Mouse (Mus musculus): ENCODE measurements around the gene Scap. TPM values are rescaled to one million over a fixed set of nuclear protein-coding genes. Genes with fewer than 3 reads are reported as not detected.
"Not testable (repeated sequence)": the region's sequence is repeated elsewhere in the genome, so short reads cannot be mapped to it uniquely, and the experiment has no call there.

Gene Scap
- total RNA-seq, 2 experiments from 2014 or later: 76.4 to 83.9 TPM

GRCm38 (mm10) chr9:110381292-110381691 is 48.2 kb downstream of the Scap start:
- no peak for DNase-seq

DNA sequence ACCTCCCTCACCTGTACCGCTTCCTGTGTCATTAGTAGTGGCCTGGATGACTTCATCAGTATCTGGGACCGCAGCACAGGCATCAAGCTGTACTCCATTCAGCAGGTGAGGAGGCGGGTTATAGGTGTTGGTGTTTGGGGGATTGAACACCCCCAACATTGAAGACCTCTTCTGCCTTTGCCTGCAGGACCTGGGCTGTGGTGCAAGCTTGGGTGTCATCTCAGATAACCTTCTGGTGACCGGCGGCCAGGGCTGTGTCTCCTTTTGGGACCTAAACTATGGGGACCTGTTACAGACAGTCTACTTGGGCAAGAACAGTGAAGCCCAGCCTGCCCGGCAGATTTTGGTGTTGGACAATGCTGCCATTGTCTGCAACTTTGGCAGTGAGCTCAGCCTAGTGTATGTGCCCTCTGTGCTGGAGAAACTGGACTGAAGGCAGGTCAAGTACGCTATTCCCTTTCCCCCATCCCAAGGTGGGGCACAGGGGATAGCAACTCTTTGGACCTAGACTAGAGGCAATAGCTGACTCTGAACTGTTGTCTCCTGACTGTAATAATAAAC is 51.4 kb downstream of the Scap start:
- DNase-seq: no peak

DNA sequence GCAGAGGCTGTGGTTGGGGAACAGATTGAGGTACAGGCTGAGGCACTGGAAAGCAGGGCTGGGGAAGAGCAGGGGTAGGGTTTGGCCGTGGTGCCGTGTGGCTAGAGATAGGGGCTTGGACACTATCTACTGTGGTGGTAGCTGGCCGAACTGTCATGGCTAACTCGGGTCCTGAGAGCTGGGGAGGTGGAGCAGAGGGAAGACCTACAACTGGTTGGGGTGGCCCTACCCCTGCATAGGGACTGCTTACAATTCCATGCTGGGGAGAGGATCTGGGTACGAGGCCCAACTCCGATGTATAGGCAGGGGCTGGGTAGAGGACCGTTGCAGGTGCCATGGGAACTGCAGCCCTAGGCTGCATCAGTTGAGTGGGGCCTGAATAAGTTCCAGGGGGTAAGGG is 54.9 kb downstream of the Scap start:
- no peak for DNase-seq

DNA sequence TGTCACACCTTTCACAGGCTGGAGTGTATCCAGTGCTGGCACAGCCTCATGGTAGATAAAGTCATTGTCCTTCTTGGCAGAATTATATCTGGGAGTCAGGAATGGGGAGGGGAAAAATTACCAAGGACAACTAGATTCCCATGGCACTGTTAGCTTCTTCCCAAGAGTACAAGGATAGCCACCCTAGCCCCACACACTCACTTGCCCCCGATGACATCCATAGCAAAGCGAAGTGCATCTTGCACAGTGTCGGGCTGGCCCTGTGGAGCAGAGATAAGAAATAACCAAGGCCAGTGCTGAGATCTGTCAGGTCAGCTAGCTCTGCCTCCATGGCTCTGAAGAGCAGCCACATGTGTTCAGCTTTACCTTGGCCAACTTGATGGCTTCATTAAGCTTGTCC is 57.8 kb downstream of the Scap start:
- no peak for DNase-seq

- no peak for DNase-seq
Measured at GRCm38 (mm10) chr9:110393295-110393694, 60.2 kb downstream of the Scap start.

DNA sequence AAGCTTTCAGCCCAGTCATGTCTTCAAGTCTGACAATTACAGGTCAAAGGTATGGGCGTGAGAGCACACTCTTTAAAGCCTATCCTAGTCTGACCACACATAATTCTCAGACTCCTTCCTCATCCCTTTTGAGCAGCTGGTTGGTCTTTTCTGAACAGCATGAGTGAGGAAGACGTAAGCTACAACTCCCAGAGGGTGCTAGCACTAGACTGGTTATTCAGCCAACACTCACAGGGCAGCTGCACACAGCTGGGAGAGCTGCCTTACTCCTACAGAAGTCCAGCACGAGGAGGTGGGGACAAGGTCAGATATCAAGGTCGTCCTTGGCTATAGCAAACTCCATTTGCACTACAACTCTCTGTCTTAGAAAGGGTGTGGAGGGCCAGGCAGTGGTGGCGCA is 67.6 kb downstream of the Scap start:
- peak; percentile 43 for DNase-seq

GRCm38 (mm10) chr9:110402731-110403130 is 69.6 kb downstream of the Scap start:
- no peak for DNase-seq

DNA sequence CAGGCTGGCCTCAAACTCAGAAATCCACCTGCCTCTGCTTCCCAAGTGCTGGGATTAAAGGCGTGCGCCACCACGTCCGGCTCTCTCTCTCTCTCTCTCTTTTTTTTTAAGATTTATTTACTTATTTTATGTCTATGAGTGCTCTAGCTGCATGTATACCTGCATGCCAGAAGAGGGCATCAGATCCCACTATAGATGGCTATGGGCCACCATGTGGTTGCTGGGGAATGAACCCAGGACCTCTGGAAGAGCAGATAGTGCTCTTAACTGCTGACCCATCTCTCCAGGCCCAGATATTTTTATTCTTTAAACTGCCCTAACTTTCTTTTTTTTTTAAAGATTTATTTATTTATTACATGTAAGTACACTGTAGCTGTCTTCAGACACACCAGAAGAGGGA is 70.2 kb downstream of the Scap start:
- DNase-seq: not testable (repeated sequence)

DNA sequence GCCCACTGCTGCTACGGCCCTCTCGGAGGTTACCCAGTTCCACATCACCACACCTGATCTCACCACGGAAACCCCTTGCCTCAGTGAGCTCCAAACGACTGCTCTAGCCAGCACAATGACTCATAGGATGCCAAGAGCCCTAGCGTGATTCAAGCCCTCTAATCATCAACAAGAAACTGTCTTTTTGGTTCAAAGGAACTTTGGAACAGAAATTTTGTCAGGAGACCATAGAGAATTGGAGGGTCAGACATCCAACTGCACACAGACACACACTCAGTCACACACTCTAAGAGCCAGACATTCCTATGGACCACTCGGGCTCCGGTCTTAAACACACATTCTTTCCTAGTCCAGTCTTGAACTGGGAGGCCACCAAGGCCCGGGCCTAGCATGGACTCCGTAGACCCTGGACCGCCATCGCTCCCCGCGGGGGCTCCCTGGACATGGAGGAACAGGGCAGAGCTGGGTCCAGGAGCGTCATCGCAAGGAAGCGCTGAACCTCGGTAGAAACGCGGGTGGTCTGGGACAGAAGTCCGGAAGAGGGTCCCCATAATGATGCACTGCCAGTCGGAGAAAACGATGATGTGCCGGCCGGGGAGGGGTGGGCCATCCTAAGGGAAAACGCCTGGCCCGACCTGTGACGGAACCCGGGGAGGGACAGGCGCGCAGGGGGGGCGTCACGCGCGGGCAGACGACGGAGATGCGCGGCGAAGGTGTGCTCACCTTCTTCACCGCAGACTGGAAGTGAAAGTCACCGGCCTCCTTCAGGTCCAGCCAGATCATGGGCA is 74.4 kb downstream of the Scap start:
- DNase-seq: no peak

- peak; percentile 98 for DNase-seq
Measured at GRCm38 (mm10) chr9:110408099-110408773, 75.1 kb downstream of the Scap start, which contains the start of gene Ptpn23. Ptpn23 (minus strand) TSS chr9:110408213.

- DNase-seq: peak; percentile 90
Measured at GRCm38 (mm10) chr9:110410908-110411887, 78.1 kb downstream of the Scap start.

DNA sequence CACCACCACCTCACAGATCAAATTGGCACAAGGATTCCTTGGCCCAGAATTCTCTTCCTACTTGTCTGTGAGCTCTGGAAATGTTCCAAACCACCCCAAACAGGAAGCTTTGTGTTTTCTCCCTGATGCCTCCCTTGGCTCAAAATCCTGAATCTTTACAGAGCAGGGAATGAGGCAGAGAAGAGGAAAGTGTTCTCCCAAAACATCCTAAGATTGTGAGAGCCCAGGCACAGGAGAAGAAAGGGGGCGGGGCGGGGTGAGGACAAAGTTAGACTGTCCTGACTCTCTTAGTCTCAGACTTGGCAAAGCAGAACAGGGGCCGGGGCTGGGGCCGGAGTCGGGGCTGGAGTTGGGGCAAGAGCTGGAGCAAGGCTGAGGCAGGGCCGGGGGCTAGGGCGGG is 79.8 kb downstream of the Scap start:
- DNase-seq: no peak

GRCm38 (mm10) chr9:110413785-110414184 is 80.7 kb downstream of the Scap start:
- peak; percentile 68 for DNase-seq

GRCm38 (mm10) chr9:110419511-110420112 is 86.5 kb downstream of the Scap start, which contains the start of gene Ngp:
Ngp (plus strand) TSS chr9:110419747.
- DNase-seq: no peak

DNA sequence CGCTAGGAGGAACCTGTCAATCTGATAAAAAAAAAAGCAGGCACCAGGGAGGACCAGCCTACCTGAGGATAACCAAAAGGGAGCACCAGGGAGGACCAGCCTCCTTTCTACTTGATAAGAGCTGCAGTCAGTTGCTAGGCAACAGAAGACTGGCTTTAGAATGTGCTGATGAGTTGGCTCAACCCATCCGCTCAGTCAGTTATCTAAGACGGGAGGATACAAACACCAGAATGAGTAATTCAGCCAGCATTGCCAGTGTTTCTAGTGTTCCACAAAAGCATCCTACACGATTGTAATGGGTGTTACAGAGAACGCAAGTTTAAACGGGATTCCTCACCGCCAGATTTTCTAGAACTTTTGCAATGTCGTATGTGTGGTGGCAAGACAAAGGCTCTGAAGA is 98.2 kb downstream of the Scap start:
- DNase-seq: no peak

DNA sequence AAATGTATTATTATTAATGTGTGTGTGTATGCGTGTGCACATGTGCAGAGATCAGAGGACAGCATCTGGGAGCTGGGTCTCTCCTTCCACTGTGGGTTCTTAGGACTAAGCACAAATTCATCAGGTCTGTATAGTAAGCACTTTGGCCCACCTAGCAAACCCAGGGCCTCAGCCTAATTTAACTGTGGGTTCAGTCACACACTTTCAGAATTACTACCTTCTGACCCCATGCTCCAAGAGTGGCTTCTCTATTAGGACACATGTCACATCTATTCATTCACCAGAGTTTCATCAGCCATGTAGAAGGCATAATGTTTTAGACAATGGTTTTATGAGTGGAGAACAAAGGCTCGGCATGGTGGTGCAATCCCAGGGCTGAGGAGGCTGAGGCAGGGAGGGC is 100.0 kb downstream of the Scap start:
- DNase-seq: no peak

Other genes starting within 250 kb of the Scap start
- gene Smarcc1, start 215.6 kb upstream of the Scap start, total RNA-seq (2021): 10 to 100 TPM; 47.2 to 59.9 TPM
- gene Dhx30, start 215.5 kb upstream of the Scap start, total RNA-seq (2021): 10 to 100 TPM; 90.2 to 91.3 TPM
- 10 to 100 TPM; 13.6 to 18.6 TPM for gene Cspg5, start 89.5 kb upstream of the Scap start, total RNA-seq (2021)
- 1 to 10 TPM; 6.2 to 9.2 TPM for gene Elp6, start 28.1 kb upstream of the Scap start, total RNA-seq (2021)
- 10 to 100 TPM; 33.4 to 38.8 TPM for gene Ptpn23, start 74.9 kb downstream of the Scap start, total RNA-seq (2021)
- 10 to 100 TPM; 25.5 to 35.5 TPM for gene Ngp, start 86.5 kb downstream of the Scap start, total RNA-seq (2021)
- gene Klhl18, start 143.4 kb downstream of the Scap start, total RNA-seq (2021): 10 to 100 TPM; 12.3 to 13.8 TPM
- under 1 TPM; 0.45 to 0.79 TPM for gene Kif9, start 143.7 kb downstream of the Scap start, total RNA-seq (2021)
- 10 to 100 TPM; 66.7 to 85.4 TPM for gene Setd2, start 199.3 kb downstream of the Scap start, total RNA-seq (2021)

All from adrenal gland, postnatal 10 days (tissue).